Mouse (Mus musculus) kidney, adult 8-10 months (tissue): ENCODE results near the gene Ppp5c.
"Not testable (repeated sequence)": the region's sequence is repeated elsewhere in the genome, so short reads cannot be mapped to it uniquely, and the experiment has no call there.

Source experiments
- DNase-seq, 2 experiments: peaks; one replicate each; pipeline ENCODE4 v3.0.0; 2022

Gene Ppp5c

GRCm38 (mm10) chr7:17027588-17028343, at the start of gene Ppp5c:
TSS of gene Ppp5c (minus strand) at chr7:17027924.
- DNase-seq = peak; percentile 89 to 90

DNA sequence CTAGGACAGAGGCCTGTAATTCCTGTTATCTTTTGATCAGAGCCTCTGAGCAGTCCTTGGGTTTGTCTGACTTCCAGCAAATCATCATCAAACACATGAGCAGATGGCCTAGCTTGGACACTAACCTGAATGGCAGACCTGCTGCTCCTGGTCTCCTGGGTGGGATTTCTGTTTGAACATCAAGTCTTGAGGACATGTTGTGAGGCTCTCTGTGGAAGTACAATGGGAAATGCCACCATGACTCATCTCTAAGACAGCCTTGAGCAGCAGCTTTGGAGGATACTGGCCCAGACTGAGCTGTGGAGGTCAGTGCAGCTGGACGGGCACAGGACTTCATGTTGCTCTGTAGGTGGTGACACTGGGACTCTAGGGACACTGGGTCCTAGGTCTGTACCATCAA, 48.8 kb upstream of the Ppp5c start:
- DNase-seq = no peak

DNA sequence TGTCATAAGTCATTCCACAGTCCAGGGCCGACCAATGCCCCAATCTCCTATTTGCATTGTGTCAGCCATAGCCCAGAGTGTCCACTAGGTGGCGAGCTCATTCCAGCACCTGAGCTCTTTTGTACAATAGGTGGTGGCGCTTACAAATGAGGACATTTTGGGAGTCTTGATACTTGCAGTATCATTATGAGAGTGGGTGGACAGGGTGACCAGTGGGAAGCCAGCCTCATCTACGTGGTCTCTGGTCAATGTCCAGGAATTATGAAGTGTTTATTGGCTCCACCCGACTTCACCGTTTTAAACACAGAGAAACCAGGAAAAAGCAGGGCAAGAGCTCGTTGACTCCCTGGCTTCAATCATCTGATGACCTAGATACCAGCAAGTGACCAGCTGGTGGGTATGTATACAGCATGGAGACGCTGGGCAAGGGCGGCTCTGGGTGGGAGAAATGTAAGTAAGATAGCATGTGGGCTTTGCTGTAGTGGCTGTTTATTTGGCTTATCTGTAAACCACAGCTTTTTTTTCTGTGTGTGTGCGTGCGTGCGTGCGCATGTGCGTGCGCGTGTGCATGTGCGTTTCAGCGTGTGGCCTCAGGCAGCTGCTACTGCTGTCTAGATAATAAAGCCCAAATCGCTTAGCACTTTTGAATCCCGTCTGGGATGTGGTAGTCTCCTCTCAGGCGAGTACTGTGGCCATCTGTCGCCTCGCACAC, 46.3 kb upstream of the Ppp5c start, which contains the start of gene Psg16:
TSS of gene Psg16 (plus strand) at position 137 of the 712 bp plus-strand sequence.
- peak in 1 of 2 experiments; percentile 64 for DNase-seq

DNA sequence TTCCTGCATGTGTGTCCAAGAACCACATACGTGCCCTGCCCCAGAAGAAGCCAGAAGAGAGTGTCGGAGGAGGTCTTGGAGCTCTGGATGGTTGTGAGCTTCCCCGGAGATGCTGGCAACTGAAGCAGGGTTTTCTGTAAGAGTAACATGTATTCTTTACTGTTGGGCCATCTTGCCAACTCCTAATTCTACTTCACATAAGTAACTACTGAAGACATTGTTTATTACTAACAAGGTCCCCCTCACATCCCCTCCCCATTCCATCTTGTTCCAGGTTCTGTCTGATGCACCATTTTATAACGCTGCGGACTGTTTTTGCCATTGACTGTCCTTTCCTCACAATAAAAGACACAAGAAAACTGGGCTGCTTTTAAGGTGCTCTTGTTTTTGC, 45.8 kb upstream of the Ppp5c start:
- no peak for DNase-seq

DNA sequence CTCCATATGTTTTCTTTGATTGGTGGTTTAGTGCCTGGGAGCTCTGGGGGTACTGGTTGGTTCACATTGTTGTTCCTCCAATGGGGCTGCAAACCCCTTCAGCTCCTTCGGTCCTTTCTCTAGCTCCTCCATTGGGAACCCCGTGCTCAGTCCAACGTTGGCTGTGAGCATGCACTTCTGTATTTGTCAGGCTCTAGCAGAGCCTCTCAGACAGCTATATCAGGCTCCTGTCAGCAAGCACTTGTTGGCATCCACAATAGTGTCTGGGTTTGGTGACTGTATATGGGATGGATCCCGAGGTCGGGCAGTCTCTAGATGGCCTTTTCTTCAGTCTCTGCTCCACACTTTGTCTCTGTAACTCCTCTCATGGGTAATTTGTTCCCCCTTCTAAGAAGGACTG, 39.9 kb upstream of the Ppp5c start:
- not testable (repeated sequence) for DNase-seq

GRCm38 (mm10) chr7:17067000-17067399, 39.3 kb upstream of the Ppp5c start:
- no peak for DNase-seq

DNA sequence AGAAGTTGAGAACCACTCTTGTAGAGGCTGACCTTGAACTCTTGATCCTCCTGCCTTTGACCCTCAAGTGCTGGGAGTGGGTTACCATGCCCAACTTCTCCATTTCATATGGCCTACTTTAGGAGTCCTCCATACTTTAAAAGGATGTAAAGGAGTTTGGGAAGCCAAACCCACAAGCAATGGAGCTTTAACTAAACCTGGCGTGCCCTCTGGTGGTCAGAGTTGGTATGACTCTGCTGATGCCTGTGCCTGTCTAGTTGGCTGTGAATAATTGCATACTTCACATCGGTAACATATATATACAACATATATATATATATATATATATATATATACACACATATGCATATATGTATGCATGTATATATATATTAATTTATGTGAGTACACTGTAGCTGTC, 38.7 kb upstream of the Ppp5c start:
- DNase-seq = peak; percentile 63 to 87

GRCm38 (mm10) chr7:17065620-17066019, 37.9 kb upstream of the Ppp5c start:
- DNase-seq = no peak

DNA sequence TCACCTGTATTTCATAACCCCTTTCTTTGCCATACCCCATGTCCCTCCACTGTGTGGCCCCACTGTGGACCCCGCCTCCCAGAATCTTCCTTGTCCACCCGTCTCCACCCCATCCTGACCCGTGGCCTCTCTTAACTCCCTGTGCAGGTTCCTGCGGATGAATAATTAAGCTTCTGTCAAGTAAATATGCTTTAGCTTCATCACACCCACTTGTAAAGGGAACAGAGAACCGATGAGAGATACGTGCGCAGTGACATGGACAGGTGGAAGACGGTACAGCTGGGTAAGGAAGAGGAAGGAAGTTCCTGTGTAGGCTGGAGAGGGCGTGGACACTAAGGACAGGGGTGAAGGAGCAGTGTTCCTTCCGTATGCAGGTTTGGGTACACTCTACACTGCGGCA, 35.1 kb upstream of the Ppp5c start:
- DNase-seq = peak in 1 of 2 experiments; percentile 28

GRCm38 (mm10) chr7:17062389-17062788, 34.7 kb upstream of the Ppp5c start, which contains the start of gene Hif3a:
TSS of gene Hif3a (minus strand) at chr7:17062427.
- peak in 1 of 2 experiments; percentile 36 for DNase-seq

DNA sequence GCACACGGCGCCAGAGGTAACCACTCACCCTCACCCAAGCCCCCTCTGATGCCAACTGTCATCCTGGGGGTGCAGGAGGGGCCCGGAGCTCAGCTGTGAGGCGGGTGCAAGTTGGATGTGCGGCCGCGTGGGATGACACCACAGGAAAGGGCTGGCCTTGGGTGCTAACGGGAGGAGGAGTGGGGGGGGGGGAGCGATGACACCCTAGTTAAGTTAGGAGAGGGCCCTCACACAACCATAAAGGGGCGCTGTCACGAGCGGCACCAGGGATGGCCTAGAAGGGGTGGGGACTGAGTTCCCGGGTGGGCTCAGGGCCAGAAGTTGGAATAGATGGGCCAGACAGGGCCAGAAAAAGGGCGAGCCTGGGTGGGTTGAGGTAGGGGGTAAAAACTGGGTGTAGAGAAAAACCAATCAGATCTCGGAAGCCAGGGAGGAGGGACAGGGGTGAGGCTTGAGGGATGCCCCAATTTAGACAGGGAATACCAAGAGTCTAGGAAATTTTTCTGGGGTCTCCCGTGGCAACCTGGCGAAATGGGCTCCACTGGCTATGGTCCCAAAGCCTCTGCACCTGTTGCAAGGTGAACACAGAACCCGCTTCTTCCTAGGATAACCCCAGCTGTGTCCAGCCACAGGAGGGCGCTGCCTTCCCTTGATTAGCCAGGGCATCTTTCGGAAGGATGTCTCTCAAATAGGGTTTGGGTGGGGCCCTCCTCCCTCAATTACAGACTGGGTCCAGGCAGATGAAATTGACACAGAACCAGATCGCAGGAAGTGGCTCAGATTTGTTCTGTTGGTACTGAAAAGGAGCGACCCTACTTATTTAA, 33.3 kb upstream of the Ppp5c start:
- DNase-seq = peak in 1 of 2 experiments; percentile 15

DNA sequence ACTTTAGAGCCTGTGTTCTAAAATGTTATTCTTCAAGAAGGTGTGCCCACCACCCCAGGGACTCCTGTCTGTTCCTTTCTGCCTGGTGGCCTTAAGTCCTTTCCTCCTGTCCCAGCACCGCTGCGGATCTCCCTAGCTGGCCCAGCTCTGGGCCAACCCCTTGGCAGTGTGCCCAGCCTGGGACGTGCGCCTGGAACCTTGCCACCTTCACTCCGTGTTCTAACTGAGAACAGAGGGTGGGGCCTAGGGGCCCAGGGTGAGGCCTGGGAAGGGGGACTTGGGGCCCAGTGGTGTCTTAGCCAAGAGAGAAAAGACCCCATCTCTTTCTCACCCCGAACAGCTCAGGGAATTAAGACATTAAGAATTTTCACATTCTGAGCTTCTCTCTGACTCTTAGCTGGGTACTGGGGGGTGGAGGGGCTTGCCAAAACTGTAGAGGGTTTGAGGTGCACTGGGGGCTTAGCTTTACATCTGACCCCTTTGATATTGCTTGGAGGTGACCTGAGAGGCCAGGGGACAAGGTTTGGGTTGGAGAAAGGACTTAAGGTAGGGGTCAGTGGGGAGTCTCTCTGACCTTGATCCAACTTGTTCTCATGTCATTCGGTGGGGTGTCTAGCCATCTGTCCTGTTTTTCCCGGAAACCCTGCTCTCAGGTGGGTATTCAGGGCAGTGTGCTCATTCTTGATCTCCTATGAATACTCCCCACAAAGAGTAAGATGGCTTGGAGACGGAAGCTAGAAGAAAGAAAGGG, 32.5 kb upstream of the Ppp5c start:
- peak; percentile 93 to 98 for DNase-seq

- DNase-seq = no peak
These were observed 31.7 kb upstream of the Ppp5c start for GRCm38 (mm10) chr7:17059463-17059844.

DNA sequence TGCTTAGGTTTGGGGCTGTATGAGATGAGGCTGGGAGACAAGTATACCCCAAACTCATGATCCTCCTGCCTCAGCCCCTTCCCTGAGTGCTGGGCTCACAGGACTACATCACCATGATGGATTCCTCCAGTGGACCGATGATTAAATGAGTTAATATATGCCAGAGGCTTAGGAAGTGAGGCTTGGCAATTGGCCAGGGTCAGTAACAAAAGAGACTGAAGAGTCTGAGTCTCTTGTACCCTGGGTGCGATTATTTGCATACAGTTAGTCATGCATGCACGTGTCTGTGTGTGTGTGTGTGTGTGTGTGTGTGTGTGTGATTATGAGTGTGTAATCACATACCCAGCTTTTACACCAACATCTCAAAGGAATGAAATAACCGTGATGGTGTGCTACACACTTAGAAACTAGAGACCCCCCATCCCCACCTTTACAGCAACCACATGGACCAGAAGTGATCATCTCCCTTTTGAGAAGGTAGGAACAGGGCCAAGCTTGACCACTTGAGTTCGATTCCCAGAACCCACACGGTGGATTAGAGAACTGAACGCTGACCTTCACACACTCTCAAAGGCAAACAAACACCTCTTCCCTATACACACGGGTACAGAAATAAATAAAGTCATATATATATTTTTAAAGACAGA, 31.2 kb upstream of the Ppp5c start:
- peak; percentile 62 to 74 for DNase-seq

GRCm38 (mm10) chr7:17058071-17058689, 30.5 kb upstream of the Ppp5c start:
- DNase-seq = peak; percentile 69 to 82

DNA sequence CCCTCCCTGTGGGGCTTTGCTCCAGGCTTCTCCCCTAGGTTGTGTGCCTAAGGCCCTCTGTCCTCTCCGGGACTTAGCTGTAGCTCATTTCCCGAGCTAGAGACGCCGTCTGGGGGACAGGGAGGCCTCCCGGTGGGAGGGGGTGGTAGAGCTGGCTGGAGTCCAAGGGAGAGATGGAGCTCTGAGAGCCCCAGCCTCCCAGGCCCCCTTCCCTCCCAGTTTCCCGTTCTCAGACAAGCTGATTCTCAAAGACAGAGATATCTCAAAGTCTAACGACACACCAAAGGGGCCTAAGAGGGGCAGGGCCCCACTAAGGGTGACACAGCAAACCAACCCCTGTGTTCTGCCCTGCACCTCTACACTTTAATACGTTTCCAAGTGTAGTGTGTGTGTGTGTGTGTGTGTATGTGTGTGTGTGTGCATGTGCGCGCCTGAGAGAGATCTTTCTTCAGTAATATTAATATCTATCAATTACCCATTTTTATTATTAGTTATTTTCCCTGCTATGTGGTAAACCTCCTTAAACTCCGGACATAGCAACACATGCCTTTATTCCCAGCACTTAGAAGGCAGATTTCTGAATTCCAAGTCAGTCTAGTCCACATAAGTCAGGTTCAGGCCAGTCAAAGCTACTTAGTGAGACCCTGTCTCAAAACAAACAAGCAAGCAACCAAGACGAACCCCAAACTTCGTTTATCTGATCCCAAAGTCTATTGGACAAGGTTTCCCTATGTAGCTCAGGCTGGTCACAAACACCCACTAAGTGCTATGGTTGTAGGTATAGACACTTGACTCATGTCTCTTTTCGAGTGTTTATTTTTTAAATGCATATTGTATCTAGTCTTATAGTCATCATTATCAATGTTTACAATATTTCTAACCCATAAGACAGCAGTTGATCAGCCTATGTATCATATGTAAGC, 29.1 kb upstream of the Ppp5c start:
- no peak for DNase-seq

DNA sequence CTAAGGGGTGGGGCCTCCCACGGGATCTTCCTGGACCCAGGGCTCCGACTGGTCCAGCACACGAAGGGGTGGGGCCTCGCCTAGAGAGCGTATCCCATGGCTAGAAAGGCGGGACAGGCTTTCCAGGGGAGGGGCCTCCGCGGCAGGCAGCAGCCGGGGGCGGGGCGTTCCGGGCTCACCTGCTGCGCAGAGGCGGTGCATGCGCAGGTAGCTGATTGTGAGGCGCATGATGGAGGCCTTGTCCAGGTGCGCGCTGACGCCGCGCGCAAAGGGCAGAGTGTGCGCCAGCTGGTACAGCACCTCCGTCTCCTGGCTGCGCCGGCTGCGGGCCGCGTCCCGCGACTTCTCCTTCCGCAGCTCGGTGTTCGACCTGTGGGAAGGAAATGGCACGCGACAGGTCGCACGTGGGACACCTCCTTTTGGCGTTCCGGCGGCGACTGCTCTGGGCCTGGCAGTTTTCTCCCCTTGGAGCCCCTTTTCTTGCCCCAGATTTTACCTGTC, 28.4 kb upstream of the Ppp5c start:
- peak; percentile 97 for DNase-seq

- DNase-seq = no peak
These were observed 27.7 kb upstream of the Ppp5c start for GRCm38 (mm10) chr7:17055287-17055946.

- no peak for DNase-seq
These were observed 26.7 kb upstream of the Ppp5c start for GRCm38 (mm10) chr7:17054325-17054989.
